Mouse (Mus musculus) left cerebral cortex, adult 18-20 months (tissue): ENCODE data around the gene Enkd1. TPM values are rescaled to one million over a fixed set of nuclear protein-coding genes. Genes with fewer than 3 reads are reported as not detected.

ENCODE experiments used
- DNase-seq, 2 experiments: peaks; one replicate each; pipeline ENCODE4 v3.0.0; 2021 to 2022; ENCODE audit warnings: low spot score in 2 of 2, mixed read lengths in 1 of 2
- total RNA-seq, 2 experiments: library from RNA; stranded (reverse); gene quantifications; 2 replicates each; pipeline ENCODE4 v1.2.3; 2021

Gene Enkd1
- total RNA-seq, 2 experiments from 2014 or later: 9.5 to 11.2 TPM

DNA sequence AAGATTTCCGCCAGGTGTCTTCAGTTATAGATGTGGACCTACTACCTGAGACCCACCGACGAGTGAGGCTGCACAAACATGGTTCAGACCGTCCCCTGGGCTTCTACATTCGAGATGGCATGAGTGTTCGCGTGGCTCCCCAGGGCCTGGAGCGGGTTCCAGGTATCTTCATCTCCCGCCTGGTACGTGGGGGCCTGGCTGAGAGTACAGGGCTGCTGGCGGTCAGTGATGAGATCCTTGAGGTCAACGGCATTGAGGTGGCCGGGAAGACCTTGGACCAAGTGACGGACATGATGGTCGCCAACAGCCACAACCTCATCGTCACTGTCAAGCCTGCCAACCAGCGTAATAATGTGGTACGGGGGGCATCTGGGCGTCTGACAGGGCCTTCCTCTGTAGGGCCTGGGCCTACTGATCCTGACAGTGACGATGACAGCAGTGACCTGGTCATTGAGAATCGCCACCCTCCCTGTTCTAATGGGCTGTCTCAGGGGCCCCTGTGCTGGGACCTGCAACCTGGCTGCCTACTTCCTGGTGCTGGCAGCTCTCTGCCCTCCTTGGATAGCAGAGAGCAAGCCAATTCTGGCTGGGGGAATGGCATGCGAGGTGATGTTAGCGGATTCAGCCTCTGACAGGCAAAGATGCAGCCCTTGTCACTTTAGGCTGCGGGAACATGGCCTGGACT, 5.1 kb downstream of the Enkd1 start:
- DNase-seq: no peak

DNA sequence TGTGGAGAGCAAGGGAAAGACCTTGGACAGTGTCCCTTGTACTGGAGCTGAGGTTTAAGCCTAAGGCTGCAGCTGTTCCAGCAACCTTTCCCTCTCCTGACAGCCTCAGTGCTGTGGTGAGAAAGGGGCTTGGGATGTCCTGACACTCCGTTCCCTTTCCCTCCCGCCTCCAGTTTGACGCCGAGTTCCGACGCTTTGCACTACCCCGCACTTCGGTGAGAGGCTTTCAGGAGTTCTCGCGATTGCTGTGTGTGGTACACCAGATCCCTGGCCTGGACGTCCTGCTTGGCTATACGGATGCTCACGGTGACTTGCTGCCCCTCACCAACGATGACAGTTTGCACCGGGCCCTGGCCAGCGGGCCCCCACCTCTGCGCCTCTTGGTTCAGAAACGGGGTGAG, 6.0 kb downstream of the Enkd1 start:
- no peak for DNase-seq

DNA sequence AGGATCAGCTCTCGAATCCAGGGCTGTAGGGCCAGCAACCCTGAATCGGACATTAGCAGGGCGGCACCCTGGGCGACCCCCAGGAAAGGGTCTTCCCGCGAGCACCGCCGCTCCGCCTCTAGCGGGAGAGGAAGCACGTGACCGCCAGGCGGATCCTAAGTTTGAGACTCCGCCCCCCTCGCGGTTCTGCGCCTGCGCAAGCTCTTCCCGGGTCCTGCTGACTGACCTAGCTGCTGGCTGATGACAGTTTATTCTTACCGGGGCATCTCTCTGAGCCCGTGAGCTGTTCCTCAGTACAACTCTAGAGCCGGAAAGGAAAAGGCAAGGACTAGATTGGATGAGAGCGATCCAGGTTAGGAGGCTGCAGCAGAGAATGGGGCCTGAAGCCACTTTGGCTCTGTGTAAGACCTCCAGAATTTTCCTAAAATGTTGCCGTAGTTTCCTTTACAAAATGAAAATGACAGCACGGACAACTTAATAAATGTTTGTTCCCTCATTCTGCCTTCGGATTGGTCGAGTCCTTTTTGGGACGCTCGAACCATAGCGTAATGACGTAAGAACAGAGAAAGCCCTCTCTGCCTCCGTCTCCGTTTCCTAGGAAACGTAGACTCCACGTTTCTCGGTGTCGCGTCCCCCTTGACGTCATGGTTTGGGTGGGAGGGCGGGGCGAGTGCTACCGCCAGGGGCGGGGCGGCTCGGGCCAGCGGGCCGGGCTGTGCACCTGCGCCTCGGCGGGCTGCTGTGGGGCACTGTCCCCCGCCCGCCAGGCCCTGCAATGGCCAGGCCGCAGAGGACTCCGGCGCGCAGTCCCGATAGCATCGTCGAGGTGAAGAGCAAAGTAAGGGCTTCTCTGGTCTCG, 6.8 kb downstream of the Enkd1 start, which contains the start of the genes Acd and Pard6a:
Acd (minus strand) TSS at position 137 of the 859 bp plus-strand sequence.
Pard6a (plus strand) TSS at position 183 of the 859 bp plus-strand sequence.
- DNase-seq: peak; percentile 94 to 95

DNA sequence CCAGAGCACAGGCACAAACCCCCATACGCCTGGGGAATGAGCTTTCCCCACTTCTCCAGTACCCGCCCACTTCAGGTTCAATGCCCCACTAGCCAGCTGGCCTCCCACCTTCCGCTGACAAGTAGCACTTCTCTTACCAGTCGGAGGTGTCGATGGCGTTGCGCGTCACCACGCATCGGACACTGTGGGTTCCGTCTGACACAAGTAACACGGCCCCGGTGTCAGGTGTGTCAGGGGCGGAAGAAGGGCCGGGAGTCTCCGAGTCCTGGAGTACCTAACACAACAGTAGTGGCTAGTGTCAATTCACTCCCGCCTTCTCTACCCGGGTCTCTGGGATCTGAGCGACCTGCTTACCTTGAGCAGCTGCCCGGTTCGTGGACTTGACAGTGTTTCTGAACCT, 7.4 kb downstream of the Enkd1 start:
- peak; percentile 53 to 79 for DNase-seq

DNA sequence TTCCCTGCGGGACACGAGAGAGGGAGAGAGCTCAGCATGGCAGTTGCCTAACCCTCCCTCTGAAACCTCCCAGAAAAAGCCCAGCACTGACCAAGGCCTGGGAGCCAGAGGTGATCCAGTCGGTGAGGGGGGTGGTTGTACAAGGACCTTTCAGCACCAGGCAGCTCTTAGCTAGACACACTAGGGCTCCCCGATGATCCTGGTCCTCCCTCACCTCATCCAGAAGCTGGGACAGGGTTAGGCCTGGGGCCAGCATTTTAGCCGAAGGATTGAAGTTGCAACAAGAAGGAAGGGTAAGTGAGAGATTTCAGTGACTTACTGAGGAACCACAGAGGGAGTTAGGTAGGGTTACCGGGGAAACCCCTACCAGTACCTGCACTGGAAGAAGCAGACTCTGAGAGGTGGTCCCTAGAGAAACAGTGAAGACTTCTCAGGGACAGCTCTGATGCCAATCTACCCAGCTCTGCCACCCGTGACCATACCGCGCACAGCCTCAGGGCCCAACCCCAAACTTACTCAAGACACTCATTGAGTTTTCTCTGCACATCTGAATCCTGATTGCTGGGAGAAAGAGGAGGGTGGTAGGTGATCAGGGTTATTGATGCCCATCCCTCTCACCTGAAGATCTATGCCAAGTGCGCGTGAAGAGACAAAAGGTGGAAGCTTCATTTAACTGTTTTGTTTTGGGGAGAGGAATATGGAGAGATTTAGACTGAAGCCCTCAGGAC, 8.4 kb downstream of the Enkd1 start:
- no peak for DNase-seq

DNA sequence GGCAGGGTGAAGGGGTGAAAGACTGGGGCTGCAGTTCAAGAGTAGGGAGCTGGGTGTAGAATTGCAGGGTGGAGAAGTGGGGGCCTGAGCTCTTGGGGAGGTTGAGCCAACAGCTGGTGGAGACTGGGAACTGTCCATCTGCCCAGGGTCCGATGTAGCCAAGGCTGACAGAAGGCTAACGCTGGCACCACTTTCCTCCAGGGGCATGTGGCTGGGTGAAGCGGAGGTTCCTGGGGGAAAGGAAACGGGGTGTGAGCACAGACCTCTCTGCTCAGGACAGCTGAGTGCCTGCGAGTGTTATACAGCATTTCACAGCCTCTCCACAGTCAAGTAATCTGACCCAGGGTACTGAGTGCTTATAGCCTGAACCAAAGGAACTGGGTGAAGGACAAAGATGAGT, 9.3 kb downstream of the Enkd1 start:
- no peak for DNase-seq

DNA sequence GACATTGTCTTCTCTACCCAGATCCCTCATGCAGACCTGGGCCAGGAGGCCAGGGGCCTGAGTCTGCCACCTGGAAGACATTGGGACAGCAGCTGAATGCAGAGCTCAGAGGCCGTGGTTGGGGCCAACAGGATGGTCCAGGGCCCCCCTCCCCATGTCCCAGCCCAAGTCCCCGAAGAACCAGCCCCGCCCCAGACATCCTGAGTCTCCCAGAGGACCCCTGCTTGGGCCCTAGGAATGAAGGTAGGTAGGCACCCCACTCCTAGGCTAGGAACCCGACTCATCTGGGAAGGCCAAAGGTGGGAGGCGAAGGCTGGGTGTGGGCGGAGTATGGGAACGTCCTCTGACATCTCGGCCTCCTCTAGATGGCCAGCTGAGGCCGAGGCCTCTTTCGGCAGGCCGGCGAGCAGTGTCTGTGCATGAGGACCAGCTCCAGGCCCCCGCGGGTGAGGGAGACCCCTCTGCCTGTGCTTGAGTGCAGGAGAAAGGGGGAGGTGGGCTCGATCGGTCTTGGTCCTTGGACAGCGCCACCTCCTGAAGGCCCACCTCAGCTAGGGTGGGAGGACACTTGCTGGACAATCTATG, 10.7 kb downstream of the Enkd1 start:
- DNase-seq: no peak

DNA sequence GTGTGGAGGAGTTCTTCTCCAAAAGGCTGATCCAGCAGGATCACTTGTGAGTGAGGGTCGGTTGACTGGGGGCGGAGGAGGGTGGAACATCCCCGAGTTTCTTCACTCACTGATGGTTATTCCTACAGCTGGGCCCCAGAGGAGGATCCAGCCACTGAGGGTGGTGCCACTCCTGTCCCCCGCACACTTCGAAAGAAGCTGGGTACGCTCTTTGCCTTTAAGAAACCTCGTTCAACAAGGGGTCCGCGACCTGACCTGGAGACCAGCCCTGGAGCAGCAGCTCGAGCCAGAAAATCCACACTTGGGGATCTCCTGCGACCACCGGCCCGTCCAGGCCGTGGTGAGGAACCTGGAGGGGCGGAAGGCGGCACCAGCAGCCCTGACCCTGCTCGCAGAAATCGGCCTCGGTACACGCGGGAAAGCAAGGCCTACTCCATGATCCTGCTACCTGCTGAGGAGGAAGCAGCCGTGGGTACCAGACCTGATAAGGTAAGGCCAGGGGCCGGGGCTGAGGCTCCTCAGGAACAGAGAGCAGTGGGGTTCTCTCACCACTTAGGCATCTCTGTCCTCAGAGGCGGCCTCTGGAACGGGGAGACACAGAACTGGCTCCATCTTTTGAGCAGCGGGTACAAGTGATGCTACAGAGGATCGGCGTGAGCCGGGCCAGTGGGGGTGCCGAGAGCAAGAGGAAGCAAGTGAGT, 12.8 kb downstream of the Enkd1 start:
- no peak for DNase-seq

DNA sequence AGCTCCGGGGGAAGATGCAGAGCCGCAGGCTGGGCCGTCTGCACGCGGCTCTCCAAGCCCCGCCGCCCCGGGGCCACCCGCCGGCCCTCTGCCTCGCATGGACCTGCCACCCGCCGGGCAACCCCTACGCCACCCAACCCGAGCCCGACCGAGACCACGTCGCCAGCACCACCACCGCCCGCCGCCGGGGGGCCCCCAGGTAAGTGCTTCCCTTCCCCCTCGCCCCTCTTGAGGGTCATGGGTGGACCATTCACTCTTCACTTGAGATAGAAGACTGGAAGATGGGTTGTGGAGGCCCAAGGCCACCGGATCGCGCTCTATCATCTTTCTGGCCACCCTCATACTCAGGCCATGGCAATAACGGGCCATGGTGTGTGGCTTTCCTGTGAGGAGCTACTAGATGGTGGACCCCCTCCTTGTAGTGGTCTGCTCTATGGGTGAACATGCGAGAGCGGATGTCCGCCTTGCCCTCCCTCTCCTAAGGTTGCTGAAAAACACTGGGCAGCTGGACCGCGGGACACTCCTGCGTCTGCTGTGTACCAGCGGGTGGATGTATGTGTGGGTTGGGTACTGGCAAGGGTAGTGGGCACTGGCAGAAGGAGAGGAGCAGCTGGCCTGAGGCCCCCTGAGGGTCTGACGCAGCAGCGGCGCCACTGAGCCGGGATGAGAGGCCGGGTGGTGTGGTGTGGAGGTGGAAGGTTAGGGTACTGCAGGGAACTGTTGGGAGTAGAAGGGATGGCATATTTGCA, 13.8 kb downstream of the Enkd1 start:
- DNase-seq: peak; percentile 41 to 51

DNA sequence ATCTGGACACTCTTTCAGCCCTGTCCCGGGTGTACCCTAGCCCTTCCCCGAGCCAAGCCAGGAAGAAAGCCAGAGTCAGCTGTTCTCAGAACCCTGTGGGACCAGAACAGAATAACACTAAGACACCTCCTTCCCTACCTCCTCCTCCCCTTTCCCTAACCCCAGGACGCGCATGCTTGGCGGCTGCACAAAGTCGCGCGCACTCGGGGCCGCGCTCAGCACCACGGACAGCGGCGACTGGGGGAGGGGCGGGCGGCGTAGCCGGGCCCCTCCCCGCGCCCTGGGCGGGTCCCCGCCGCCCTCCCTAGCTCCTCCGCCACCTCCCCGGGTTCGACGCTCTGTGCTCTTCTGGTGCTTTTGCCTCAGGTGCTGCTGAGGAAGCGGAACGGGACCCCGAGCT, 14.4 kb downstream of the Enkd1 start:
- DNase-seq: peak; percentile 75 to 86

DNA sequence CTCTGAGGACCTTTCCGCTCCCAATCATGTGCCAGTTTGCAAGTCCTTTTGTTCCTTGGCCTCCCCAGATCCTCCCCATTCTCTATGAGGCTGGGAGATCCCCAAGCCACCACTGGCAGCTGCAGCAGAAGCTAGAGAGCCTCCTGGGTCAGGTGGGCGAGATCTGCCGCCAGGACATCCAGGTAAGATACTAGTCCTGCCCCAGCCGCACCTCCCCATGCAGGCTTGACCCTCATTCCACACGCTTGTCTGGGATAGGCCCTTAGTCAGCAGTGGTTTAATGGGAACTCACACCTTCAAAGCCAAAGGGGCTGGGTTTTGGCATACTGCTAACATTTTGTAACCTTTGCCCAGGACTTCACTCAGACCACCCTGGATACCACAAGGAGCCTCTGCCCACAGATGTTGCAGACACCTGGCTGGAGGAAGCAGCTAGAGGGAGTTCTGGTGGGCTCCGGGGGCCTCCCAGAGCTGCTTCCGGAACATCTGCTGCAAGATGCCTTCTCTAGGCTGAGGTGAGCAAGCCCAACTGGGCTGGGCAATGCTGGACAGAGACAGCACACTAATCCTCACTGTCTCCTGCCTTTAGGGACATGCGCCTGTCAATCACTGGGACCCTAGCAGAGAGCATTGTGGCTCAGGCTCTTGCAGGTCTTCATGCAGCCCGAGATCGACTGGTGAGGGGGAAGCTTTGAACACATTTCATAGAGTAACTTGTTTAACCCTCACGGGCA, 15.4 kb downstream of the Enkd1 start:
- DNase-seq: no peak

DNA sequence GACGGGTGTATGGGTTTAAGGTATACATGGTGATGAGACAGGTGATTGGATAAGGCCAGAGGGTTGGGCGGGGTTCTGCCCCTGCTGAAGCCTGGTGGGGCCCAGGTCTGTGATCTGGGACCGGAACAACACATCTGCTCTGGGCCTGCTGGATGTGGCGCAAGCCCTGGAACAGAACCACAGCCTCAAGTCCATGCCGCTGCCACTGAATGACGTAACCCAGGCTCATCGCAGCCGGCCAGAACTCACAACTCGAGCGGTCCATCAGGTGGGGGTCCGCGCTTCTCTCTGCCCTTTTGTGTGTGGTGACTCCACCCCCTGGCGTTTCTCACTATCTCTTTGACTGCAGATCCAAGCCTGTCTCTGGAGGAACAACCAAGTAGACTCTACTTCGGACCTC, 17.0 kb downstream of the Enkd1 start:
- no peak for DNase-seq

DNA sequence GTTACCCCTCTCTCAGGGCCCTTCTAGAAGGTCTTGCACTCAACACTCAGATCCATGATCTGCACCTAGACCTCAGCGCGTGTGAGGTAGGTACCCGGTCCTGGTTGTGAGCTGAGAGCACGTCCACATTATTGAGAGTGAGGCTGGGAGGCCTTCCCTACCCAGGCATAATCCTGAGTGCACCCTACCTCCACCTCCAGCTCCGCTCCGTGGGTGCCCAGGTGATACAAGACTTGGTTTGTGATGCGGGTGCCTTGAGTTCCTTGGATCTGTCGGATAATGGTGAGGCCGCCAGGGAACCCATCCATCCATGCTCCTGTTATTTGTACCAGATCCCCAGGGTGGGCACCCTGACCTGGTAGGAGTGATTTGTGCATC, 18.0 kb downstream of the Enkd1 start:
- no peak for DNase-seq

DNA sequence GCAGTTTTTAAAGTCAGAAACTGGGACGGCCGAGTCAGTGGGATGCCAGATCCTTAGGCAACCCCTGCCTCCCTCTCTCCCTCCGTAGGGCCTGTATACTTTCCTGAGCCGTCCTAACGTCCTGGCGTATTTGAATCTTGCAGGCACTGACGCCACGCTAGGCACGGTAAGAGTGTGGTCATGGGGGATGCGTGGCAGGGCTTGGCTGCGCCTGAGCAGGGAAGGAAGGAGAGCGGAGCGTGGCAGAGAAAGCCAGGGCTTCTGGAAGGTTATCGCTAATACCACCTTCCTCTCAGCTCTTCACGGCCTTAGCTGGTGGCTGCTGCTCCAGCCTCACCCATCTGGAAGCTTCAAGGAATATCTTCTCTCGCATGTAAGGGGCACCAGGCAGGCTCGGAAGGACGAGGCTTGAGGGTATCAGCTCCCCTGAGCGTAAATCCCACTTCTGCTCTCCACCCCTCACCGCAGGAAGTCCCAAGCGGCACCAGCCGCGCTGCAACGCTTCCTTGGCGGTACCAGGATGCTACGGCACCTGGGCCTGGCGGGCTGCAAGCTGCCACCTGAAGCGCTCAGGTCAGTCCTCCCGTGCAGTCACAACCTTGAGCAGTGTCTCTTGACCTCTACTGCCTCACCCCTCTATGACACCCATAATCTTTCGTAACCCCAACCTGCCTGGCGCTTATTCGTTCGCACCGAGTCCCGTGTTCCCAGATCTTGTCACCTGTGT, 18.6 kb downstream of the Enkd1 start:
- DNase-seq: no peak

DNA sequence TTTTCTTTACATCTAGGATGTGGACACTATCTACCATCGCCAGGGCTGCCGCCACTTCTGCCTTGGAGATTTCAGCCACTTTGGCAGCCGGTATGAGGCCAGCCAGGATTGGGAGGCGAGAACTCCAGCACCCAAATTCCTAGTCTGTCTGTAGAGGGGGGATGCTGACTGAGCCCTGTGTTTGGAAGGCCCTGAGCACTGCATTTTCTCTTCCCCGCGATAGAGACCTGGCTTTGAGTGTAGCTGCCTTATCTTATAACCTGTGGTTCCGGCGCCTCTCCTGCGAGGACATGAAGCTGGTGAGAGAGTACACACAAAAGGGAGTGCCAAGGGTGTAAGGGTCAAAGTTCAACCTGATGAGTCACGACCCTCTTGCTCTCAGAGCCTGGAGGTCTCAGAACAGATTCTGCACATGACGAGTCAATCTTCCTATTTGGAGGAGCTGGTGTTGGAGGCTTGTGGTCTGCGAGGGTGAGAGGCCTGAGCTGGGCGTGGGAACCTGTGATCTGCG, 19.7 kb downstream of the Enkd1 start:
- DNase-seq: no peak

DNA sequence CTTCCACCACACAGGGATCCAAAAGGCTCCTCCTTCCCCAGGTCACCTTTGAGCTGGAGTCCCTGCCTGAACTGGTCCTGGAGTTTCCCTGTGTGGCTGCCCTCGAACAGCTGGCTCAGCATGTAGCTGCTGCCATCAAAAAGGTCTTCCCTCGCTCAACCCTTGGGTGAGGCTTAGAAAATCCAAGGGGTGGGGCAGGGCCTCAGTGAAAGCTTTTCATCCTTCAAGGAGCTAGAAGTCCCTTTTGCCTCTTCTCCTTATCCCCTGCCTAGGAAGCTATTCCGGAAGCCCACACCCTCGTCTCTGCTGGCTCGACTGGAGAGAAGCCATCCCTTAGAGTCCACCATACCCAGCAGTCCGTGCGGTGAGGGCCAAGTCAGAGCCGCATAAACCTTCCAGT, 20.5 kb downstream of the Enkd1 start:
- no peak for DNase-seq

DNA sequence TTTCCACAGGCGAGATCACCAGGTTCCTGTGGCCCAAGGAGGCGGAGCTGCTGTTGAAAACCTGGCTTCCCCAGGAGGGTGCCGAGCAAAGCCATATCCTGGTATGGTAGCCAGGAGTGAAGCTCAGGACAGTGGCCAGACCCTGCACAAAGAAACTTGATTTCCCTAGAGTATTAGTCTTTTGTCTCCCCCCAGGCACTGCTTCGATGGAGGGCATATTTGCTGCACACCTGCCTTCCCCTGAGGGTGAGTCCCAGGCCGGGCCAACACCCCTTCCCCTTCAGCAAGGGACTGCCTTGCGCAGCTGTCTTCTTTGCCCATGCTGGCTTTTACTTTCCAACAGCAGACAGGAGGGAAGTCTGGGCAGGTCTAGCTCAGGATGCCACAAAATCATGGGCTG, 21.5 kb downstream of the Enkd1 start:
- DNase-seq: no peak

DNA sequence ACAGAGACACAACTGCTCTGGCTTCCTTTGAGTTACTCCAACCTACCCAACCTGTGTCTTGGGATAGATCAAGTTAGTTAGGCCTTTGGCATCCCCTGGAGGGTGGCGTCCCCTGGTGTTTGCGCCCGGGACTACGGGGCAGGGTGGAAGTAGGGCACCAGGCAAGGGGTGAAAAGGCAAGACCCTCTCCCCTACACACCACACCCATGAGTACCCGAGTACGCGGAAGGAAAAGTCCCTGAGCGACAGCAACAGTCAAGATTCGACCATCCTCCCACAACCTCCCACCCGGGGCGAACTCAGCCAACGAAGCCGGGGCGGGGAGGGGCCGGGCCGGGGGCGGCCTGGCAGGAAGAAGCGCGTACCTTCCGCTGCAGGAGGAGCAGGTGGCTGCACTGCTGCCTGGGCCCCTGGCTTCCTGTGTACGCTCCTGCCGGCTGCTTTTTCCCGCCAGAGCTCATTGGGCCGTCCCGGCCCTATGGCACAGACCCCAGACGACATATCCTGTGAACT, 22.2 kb downstream of the Enkd1 start, which contains the start of gene Carmil2:
Carmil2 (plus strand) TSS at position 479 of the 513 bp plus-strand sequence.
- no peak for DNase-seq
